Mouse (Mus musculus) hematopoietic multipotent progenitor cell, adult 10-12 weeks (in vitro differentiated cells): Measurements from ENCODE around the gene Hes6. TPM values are rescaled to one million over a fixed set of nuclear protein-coding genes. Genes with fewer than 3 reads are reported as not detected.

ENCODE experiments used
- polyA plus RNA-seq: library from polyadenylated mRNA; stranded (reverse); fragments of >175 nt; gene quantifications from 2 replicates; pipeline ENCODE4 v1.2.3, GENCODE M21; 2012; ENCODE audit warnings: low replicate concordance

Gene Hes6
- polyA plus RNA-seq = 70.1 and 134 TPM in 2 replicates

DNA sequence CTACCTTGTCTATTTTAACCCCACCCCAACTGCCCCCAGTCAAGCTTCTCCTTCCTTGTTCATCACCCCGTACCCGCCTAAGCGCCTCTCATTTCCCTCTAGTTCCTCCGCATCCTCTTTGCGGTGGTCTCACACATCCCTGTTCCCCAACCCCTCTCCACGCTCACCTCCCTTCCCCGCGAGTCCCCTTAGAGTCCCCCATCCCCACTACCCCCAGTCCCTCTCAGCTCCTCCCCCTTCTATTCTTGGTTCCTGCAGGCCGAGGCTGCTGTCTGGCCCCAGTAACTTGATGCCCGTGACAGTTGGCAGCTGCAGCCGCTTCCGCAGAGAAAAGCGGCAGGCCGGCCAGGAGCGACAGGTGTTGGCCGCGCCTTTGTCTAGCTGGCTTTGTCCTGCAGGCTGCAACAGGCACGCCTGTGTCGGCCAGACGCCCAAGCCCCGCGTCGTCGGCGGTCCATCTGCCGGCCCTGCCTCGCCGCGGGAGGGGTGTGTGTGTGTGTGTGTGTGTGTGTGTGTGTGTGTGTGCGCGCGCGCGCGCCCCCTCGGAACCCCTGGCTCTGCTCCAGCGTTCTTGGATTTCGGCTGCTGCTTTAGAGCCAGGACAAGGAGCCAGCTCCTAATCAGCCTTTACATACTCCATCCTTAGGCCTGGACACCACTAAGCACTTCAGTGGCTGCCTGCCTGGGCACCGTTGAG lies at the start of gene Hes6:
Gene Hes6, minus strand, starts transcription at position 141 of the 697 bp plus-strand sequence.

DNA sequence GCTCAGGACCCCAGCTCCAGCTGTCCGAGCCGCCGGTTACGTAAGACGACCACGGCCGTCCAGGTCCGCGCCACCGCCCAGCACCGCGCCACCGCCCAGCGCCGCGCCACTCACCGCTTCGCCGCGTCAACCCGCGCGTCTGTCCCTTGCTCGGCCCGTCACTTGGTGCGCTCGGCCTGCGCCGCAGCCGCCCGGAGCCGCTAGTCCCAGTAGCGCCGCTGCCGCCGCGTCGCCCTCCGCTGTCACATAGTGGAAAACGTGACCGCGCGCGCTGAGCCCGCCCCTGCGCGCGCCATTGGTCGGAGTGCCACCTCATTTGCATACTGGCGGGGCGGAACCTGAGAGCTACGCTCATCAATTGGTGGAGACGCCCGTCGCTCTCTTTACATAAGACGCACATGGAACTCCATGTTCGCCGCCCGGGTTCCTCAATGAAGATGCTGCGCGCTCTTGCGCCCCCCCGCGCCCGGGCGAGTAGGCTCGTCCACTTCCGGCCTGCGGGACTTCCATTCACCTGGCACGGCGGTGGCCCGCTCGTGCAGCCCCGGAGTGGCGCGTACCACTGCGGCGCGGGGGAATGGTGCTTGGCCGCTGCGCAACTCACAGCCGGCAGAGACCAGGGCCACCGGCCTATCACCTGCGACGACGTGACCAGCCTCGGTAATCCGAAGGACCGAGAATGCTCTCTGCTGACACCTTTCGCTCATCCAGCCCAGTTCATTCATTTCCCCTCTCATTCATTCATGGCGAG lies 45.4 kb upstream of the Hes6 start, which contains the start of gene Per2:
Gene Per2, minus strand, starts transcription at position 266 of the 751 bp plus-strand sequence.

DNA sequence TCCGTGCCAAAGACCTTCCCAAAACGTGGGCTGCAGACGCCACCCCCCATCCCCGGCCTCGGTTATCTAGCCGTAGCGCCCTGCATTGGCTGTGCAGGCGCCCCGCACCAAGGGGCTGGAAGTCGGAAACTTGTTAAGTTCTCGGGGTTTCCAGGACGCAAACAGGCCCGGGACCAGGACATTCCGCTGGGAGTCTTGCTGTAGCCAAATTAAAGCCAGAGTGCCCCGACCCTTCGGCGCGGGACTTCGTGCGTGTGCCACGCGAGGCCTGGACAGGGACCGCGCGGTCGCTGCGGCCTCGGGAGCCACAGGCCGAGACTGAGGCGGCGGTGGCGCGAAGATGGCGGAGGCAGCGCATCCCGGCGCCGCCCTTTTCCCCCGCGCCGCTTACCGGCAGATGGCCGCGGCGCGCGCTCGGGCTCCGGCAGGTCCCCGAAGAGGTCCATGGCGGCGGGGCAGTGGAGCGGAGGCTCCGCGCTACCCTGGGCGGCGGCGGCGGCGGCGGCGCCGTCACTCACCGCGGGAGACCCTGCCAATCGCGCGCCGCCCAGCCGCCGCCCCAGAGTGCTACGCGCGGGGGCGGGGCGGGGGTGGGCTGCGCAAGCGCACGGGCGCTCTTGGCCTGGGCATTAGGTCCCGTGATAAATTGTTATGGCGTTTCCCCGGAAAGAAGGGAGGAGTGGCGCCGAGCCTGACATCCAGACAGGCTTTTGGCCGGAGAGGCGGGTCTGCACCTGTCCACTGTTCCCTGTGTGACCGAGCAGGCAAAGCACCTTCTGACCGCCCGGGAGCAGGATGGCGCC lies 15.4 kb downstream of the Hes6 start, which contains the start of gene Ilkap:
Gene Ilkap, minus strand, starts transcription at position 556 of the 803 bp plus-strand sequence.

DNA sequence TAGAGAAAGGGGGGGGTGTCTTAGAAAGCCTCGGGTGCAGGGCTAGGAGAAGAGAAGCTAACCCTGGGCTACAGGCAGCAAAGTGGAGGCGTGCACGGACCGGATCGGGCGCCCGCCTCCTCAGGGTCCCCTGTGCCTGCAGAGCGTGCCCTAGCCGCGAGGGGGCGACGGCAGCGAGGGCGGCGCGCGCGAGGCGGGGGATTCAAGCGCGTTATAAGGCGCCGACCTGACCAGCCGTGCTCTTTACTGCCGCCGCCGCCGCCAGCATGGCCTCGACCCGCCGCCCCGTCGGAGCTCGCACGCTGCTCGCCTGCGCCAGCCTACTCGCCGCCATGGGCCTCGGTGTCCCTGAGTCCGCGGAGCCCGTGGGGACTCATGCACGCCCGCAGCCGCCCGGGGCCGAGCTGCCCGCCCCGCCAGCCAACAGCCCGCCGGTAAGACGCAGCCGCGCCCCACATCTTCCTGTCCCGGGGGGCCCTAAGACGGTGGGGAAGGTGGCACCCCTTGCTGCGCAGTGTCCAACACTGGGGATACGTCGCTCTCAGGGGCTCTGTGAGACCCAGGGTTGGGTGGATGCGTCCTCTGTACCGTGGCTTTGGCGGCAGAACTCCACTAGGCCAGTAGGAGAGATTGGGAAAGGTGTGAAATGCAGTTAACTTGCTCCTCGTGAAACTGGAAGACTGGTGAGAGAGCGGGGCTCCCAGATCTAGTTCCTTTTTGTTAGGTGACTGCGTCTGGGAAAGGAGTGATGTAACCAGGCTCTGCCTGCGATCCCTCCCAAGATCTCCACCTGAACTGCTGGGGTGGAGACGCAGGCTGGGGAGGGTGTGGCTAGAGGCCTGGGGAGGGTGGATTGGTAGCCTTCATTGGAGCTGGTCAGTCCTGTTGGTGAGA lies 47.4 kb downstream of the Hes6 start, which contains the start of gene Erfe:
Gene Erfe, plus strand, starts transcription at position 216 of the 894 bp plus-strand sequence.

Other genes with a start within 250 kb of the Hes6 start
- gene Ramp1, start 234.2 kb downstream of the Hes6 start, polyA plus RNA-seq = 21.5 and 38.6 TPM in 2 replicates
- gene Ube2f, start 163.7 kb downstream of the Hes6 start, polyA plus RNA-seq = 9.9 and 12.8 TPM in 2 replicates
- 32.1 and 32.8 TPM in 2 replicates for gene Scly, start 115.7 kb downstream of the Hes6 start, polyA plus RNA-seq
- 0.10 TPM in 1 of 2 replicates, not detected in the other for gene Espnl, start 92.0 kb downstream of the Hes6 start, polyA plus RNA-seq
- 0.38 and 0.74 TPM in 2 replicates for gene Klhl30, start 63.0 kb downstream of the Hes6 start, polyA plus RNA-seq
- 0.17 and 0.82 TPM in 2 replicates for gene Erfe, start 47.6 kb downstream of the Hes6 start, polyA plus RNA-seq
- 42.0 and 90.1 TPM in 2 replicates for gene Ilkap, start 15.2 kb downstream of the Hes6 start, polyA plus RNA-seq
- gene Per2, start 45.3 kb upstream of the Hes6 start, polyA plus RNA-seq = 6.4 and 7.2 TPM in 2 replicates
- 9.4 and 10.3 TPM in 2 replicates for gene Traf3ip1, start 80.6 kb upstream of the Hes6 start, polyA plus RNA-seq
- gene Asb1, start 126.5 kb upstream of the Hes6 start, polyA plus RNA-seq = 11.3 and 19.6 TPM in 2 replicates